Mouse (Mus musculus) stomach, embryonic 15.5 days (tissue): Measurements from ENCODE around the gene Itgb1bp1. TPM values are rescaled to one million over a fixed set of nuclear protein-coding genes. Genes with fewer than 3 reads are reported as not detected.

Source experiments
- ATAC-seq: fragments of 200-750 bp; cut with Nextera tagmentation; 2 replicates; pipeline ENCODE4 v1.8.0; 2017; ENCODE audit warnings: low read depth, moderate number of reproducible peaks, moderate TSS enrichment; ENCODE audit not compliant: insufficient read depth, low FRiP score
- H3K27ac ChIP-seq: fragments of 300-500 bp; sonication (generic); 2 replicates; pipeline ENCODE4 v1.5.1; 2015; ENCODE audit warnings: mild to moderate bottlenecking, inconsistent platforms
- H3K27me3 ChIP-seq: fragments of 300-500 bp; sonication (generic); replicated peaks from 2 replicates; pipeline ENCODE4 v1.6.1; 2015; ENCODE audit warnings: inconsistent platforms
- H3K36me3 ChIP-seq: fragments of 300-500 bp; sonication (generic); 2 replicates; pipeline ENCODE4 v1.6.1; 2015; ENCODE audit warnings: inconsistent platforms
- H3K4me1 ChIP-seq: fragments of 300-500 bp; sonication (generic); 2 replicates; pipeline ENCODE4 v1.6.1; 2015; ENCODE audit warnings: inconsistent platforms
- H3K4me2 ChIP-seq: fragments of 300-500 bp; sonication (generic); 2 replicates; pipeline ENCODE4 v1.6.1; 2015; ENCODE audit warnings: mild to moderate bottlenecking, inconsistent platforms
- H3K4me3 ChIP-seq: fragments of 300-500 bp; sonication (generic); replicated peaks from 2 replicates; pipeline ENCODE4 v1.5.1; 2015; ENCODE audit warnings: inconsistent platforms
- H3K9ac ChIP-seq: fragments of 300-500 bp; sonication (generic); 2 replicates; pipeline ENCODE4 v1.6.1; 2015; ENCODE audit warnings: inconsistent platforms
- H3K9me3 ChIP-seq: fragments of 300-500 bp; sonication (generic); 2 replicates; pipeline ENCODE4 v1.6.1; 2016; ENCODE audit warnings: inconsistent platforms
- WGBS: fragments of 180-500 bp; shearing (Covaris S2); methylation state at CpG from one replicate; pipeline ENCODE4 v1.1.7; 2015; 5-methylcytosine and 5-hydroxymethylcytosine counted together
- polyA plus RNA-seq: library from polyadenylated mRNA; unstranded; fragments of >200 nt; fragmentation: Nextera tagmentation; extraction: Ambion mirVana; gene quantifications from 2 replicates; pipeline ENCODE4 v1.2.1, GENCODE M21; 2015

The Itgb1bp1 gene
- 42.5 and 49.7 TPM in 2 replicates for polyA plus RNA-seq

DNA sequence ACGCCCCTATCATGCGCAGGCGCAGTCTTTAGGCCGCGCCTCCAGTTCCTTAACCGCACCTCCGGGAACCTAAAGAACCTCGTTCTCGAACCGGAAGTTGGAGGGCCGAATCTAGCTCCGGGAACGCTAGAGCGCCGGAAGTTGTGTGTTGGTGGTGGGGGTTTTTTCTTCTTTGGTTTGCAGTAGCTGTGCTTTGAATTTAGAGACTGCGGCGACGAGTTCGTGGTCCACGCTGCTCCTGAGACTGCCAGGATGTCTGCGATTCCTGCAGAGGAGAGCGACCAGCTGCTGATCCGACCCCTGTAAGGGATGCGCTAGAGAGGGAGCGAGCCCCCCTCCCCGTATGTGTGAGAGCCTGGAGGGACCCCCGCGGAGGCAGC, at the start of gene Itgb1bp1:
TSS of gene Itgb1bp1 (minus strand) at position 42 of the 380 bp plus-strand sequence.
- H3K4me2 ChIP-seq = peak within 1 kb of the TSS; percentile 87
- under 1% methylated on average over 28 of the region's 28 CpGs for WGBS
- ATAC-seq = peak; percentile 95
- peak within 1 kb of the TSS; percentile 93 for H3K27ac ChIP-seq
- H3K9ac ChIP-seq = peak within 1 kb of the TSS; percentile 79
- H3K9me3 ChIP-seq = no peaks in the 10 kb centered on the region
- H3K36me3 ChIP-seq = peaks cover 3% of the 10 kb centered on the region; the same call in 1 of the 2 replicates
- H3K27me3 ChIP-seq = no peaks in the 10 kb centered on the region
- peaks cover 9% of the 10 kb centered on the region for H3K4me1 ChIP-seq
- peak within 1 kb of the TSS; percentile 72 for H3K4me3 ChIP-seq

DNA sequence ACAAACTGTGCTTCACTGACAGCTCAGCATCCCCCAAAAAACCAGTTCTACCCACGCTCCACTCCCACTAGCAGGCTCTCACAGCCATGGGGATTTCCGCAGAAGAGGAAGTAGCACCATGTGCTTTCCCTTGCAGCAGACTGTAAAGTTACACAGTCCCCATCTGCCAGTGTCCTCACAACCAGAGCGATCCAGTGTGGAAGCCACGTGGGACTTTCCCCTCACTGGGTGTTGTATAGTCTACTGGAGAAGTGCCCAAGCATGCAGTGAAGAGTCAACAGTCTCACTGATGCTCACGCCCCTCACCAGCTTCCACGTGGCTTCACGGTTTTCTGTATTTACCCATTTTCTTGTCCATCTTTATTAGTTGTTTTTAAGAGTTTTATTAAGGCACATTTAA, 49.8 kb upstream of the Itgb1bp1 start:
- no peaks in the 10 kb centered on the region for H3K9me3 ChIP-seq
- H3K27ac ChIP-seq = no peak overlapping the region
- peaks cover 34% of the 10 kb centered on the region for H3K36me3 ChIP-seq
- H3K4me2 ChIP-seq = no peak overlapping the region
- H3K9ac ChIP-seq = no peak overlapping the region
- 82% methylated on average over 7 of the region's 7 CpGs for WGBS
- no peak overlapping the region for H3K4me3 ChIP-seq
- ATAC-seq = no peak
- H3K27me3 ChIP-seq = no peaks in the 10 kb centered on the region
- no peaks in the 10 kb centered on the region for H3K4me1 ChIP-seq

DNA sequence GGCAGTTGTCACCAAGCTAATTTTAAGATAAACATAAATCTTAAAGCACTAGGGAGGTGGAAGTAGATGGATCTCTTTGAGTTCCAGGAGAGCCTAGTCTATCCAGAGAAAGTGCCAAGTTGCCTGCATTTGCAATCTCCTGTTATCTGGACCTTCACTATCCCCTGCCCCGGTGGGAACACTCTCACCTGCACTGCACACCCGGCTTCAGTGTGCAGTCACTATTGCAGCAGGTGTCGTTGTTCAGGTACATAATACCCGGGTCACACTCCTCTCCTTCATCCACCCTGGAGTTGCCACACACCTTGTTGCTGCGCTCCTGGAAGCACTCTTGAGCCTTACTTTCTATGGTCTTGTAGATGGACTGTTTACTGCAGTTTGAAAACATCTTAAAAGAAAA, 47.7 kb upstream of the Itgb1bp1 start:
- H3K9me3 ChIP-seq = no peaks in the 10 kb centered on the region
- no peak for ATAC-seq
- no peaks in the 10 kb centered on the region for H3K4me1 ChIP-seq
- WGBS = 80% methylated on average over 5 of the region's 5 CpGs
- H3K4me2 ChIP-seq = no peak overlapping the region
- no peaks in the 10 kb centered on the region for H3K27me3 ChIP-seq
- H3K27ac ChIP-seq = no peak overlapping the region
- no peak overlapping the region for H3K9ac ChIP-seq
- H3K4me3 ChIP-seq = no peak overlapping the region
- H3K36me3 ChIP-seq = peaks cover 29% of the 10 kb centered on the region

DNA sequence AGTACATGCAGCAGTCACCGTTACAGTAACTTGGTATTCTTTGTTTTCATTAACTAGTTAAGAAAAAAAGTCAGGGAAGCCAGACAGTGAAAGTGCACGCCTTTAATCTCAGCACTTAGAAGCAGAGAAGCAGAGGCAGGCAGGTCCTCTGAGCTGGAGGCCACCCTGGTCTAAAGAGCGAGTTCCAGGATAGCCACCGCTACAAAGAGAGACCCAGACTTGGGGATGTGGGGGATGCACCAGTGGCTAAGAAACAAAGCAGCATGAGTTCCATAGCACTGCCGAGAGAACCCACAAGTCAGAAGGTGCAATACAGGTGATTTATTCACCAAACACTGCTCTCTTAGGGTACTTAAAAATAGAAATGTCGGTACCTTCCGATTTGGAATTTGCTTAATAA, 46.9 kb upstream of the Itgb1bp1 start:
- Histone ChIP-seq H3K4me1 (no peaks in the 10 kb centered on the region), H3K4me2 (no peak overlapping the region), H3K9ac (no peak overlapping the region), H3K27me3 (no peaks in the 10 kb centered on the region), H3K27ac (no peak overlapping the region), H3K9me3 (no peaks in the 10 kb centered on the region), H3K36me3 (peaks cover 31% of the 10 kb centered on the region), H3K4me3 (no peak overlapping the region)
- no peak for ATAC-seq
- WGBS = 85% methylated on average over 7 of the region's 7 CpGs

DNA sequence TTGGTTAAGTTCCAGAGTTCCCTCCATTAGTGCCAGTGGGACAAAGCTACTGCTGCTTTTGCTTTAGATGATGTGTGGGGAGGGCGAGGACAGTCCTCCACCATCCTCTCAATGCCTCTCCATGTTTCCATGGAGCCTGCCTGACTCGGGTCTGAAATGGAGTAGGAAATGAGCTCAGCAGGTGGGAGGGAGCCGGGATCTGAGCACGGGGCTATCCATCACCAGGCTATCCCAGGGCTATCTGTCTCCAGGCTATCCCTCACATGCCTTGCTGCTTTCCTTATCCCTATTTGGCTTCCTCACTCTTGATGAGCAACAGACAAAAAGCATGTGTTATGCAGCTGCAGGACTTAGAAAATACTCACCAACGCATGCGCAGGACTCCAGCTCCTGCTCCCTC, 45.6 kb upstream of the Itgb1bp1 start:
- no peak overlapping the region for H3K9ac ChIP-seq
- no peaks in the 10 kb centered on the region for H3K9me3 ChIP-seq
- WGBS = 83% methylated on average over 6 of the region's 6 CpGs
- H3K27me3 ChIP-seq = no peaks in the 10 kb centered on the region
- no peak overlapping the region for H3K27ac ChIP-seq
- H3K4me3 ChIP-seq = no peak overlapping the region
- H3K36me3 ChIP-seq = peaks cover 31% of the 10 kb centered on the region
- H3K4me2 ChIP-seq = no peak overlapping the region
- no peaks in the 10 kb centered on the region for H3K4me1 ChIP-seq
- no peak for ATAC-seq

DNA sequence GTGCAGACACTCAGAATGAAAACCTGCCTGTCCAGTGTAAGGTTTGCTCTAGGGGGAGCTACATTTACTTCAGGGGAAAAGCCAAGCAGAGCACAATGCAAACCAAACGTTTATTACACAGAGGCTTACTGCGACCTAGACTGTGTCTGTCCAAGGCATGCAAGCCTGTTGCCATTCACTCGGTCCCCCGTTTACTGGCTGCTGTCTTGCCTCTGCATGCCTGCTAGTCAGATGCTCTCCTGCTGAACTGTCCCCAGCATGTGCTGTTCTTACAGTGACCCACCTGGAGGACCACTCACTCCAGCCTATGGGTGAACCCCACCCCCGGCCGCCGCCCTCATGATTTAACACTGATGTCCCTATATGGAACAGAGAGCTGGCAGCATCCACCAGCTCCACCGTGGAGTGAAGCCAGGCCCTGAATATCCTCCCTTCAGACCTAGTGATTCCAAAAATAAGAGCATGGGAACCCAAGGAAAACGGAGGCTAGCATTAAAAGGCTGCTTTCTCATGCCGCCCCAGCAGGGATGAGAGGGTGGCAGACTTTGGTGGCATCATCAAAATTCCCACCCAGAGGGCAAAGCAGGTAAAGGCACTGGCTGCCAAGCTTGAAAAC, 45.0 kb upstream of the Itgb1bp1 start:
- H3K4me3 ChIP-seq = no peak overlapping the region
- no peak overlapping the region for H3K4me2 ChIP-seq
- H3K4me1 ChIP-seq = no peaks in the 10 kb centered on the region
- no peak overlapping the region for H3K27ac ChIP-seq
- ATAC-seq = no peak
- 80% methylated on average over 10 of the region's 10 CpGs for WGBS
- no peak overlapping the region for H3K9ac ChIP-seq
- no peaks in the 10 kb centered on the region for H3K27me3 ChIP-seq
- no peaks in the 10 kb centered on the region for H3K9me3 ChIP-seq
- peaks cover 31% of the 10 kb centered on the region for H3K36me3 ChIP-seq

DNA sequence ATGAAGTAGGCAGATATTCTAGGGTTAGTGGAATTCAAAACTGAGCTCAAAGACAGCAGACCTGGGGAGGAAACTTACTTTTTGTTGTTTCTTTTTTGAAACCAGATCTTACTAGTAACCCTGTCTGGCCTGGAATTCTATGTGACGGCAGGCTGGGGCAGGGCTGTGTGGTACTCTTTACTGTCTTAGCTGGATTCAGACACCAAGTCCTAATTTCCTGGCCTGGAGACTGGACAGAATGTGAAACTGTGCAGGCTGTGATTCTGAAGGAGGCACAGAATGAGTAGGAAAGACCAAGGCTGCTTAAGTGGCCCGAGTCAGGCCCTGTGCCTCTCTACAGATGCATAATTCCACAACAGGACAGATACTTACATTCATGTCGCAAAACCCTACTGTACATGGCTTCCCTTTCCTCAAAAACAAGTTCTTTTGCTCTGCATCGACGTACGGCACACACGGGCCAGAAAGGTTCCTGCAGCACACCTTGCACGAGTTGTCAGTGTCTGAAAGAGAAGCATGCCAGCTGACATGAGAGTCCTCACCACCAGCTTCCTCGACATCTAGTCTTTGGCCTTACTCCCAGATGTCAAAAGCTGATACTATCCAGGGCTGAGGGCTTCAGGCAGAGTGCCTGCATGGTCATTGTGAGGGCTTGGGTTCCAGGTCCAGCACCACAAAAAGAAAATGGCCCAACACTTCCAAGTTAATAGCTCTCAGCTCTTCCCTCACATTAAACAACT, 43.7 kb upstream of the Itgb1bp1 start:
- peaks cover 32% of the 10 kb centered on the region for H3K36me3 ChIP-seq
- H3K4me3 ChIP-seq = no peak overlapping the region
- no peaks in the 10 kb centered on the region for H3K4me1 ChIP-seq
- 86% methylated on average over 9 of the region's 9 CpGs for WGBS
- H3K27me3 ChIP-seq = no peaks in the 10 kb centered on the region
- no peak overlapping the region for H3K9ac ChIP-seq
- H3K4me2 ChIP-seq = no peak overlapping the region
- no peak for ATAC-seq
- no peak overlapping the region for H3K27ac ChIP-seq
- no peaks in the 10 kb centered on the region for H3K9me3 ChIP-seq

DNA sequence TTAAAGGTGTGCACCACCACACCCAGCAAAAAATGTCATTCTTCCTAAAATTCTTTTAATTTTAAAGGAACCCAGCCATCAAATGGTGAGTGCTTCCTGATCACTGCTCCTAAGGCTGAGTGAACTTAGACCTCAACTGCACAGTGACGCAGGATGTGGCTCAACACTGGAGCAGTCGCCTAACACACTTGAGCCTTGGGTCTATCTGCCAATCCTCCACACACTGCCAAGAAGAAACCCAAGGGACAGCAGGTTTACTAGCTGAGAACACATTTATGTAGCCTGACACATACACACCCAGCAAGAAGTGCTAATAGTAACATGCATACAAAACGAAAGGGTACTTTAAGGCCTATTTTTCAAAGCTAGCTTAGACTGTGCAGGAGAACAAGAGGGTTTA, 40.2 kb upstream of the Itgb1bp1 start:
- Histone ChIP-seq H3K9ac (no peak overlapping the region), H3K4me3 (no peak overlapping the region), H3K9me3 (no peaks in the 10 kb centered on the region), H3K27ac (no peak overlapping the region), H3K4me2 (no peak overlapping the region), H3K36me3 (peaks cover 21% of the 10 kb centered on the region), H3K4me1 (no peaks in the 10 kb centered on the region), H3K27me3 (no peaks in the 10 kb centered on the region)
- 94% methylated on average over 3 of the region's 3 CpGs for WGBS
- no peak for ATAC-seq

DNA sequence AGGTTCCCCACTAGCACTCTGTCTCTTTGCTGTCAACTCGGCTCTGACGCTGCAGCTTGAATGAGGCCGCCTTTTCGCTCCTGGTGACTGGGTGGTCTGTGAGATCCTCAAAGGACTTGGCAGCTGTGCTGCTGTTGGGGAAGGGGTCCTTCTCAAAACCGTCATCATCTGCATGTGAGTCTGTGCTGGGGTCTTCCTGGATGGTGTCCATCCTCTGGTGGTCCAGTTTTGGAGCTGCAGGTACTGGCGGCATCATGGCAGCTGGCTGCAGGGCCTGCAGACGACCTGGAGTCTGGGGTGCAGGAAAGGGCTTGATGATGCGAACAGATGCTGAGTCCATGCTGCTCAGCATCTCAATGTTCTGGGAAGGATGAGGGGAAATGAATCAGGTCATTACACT, 39.2 kb upstream of the Itgb1bp1 start:
- H3K9me3 ChIP-seq = no peaks in the 10 kb centered on the region
- no peaks in the 10 kb centered on the region for H3K27me3 ChIP-seq
- H3K4me1 ChIP-seq = no peaks in the 10 kb centered on the region
- no peak overlapping the region for H3K4me2 ChIP-seq
- no peak for ATAC-seq
- no peak overlapping the region for H3K27ac ChIP-seq
- 89% methylated on average over 8 of the region's 8 CpGs for WGBS
- H3K9ac ChIP-seq = no peak overlapping the region
- no peak overlapping the region for H3K4me3 ChIP-seq
- peaks cover 14% of the 10 kb centered on the region for H3K36me3 ChIP-seq

DNA sequence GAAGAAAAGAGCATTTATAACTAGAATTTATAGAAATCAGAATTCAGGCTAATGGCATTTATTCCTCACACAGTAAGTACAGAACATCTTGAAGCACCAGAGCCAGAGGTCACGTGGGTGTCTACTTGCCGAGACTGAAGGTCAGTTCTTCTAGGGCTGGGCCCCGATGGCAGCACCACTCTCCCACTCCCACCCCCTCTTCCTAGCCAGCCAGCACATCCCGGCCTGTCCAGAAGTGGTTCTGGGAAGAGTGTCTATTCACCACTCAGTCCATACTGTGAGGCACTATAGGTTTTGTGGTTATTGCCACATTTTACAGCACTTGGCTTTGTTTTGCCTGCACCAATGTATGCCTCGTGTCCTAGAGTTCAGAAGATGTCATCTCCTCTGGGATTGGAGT, 38.0 kb upstream of the Itgb1bp1 start:
- Histone ChIP-seq H3K27me3 (no peaks in the 10 kb centered on the region), H3K4me2 (no peak overlapping the region), H3K4me3 (no peak overlapping the region), H3K36me3 (peaks cover 18% of the 10 kb centered on the region), H3K4me1 (no peaks in the 10 kb centered on the region), H3K27ac (no peak overlapping the region), H3K9me3 (no peaks in the 10 kb centered on the region), H3K9ac (no peak overlapping the region)
- no peak; the same call in 1 of the 2 replicates for ATAC-seq
- 75% methylated on average over 5 of the region's 5 CpGs for WGBS

DNA sequence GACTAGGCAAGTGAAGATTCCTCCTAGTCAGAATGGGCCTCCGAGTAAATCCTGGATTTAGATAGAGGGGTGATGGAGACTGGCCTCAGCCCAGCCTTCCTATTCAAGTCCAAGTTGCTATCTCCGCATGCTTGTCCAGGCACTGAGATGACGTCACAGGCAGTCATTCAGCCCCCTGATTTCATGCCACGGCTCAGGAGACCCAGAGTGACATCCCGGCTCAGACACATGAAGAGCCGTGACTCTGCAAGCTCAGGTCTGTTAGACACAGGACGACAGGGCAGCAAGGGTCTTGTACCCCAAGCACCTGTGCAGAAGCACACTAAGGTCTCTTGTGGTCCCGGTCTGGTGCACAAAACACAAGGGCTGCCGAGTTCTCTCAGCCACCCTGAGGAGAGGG, 36.8 kb upstream of the Itgb1bp1 start:
- Histone ChIP-seq H3K36me3 (peaks cover 13% of the 10 kb centered on the region), H3K4me1 (no peaks in the 10 kb centered on the region), H3K9me3 (no peaks in the 10 kb centered on the region), H3K4me3 (no peak overlapping the region), H3K27me3 (no peaks in the 10 kb centered on the region), H3K9ac (no peak overlapping the region), H3K4me2 (no peak overlapping the region), H3K27ac (no peak overlapping the region)
- WGBS = 86% methylated on average over 9 of the region's 9 CpGs
- no peak for ATAC-seq

DNA sequence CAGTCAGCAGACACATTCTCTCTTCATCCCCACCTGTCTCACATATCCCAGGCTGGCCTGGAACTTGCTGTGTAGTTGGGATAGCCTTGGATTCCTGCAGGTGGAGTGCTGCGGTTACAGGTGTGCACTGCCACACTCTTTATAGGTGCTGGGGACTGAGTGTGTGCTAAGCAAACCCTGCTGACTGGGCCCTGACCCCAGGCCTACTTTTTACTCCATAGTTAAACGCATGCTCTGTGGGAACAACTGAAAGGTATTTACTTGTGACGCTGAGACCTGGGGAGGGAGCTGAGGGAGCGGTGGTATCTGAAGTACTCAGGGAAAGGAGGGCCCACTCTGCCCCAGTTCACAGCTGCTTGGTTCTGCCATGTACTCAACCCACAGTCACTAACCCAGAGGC, 36.2 kb upstream of the Itgb1bp1 start:
- H3K27ac ChIP-seq = no peak overlapping the region
- H3K4me3 ChIP-seq = no peak overlapping the region
- 83% methylated on average over 4 of the region's 4 CpGs for WGBS
- H3K9me3 ChIP-seq = no peaks in the 10 kb centered on the region
- ATAC-seq = no peak
- H3K4me2 ChIP-seq = no peak overlapping the region
- H3K36me3 ChIP-seq = peaks cover 13% of the 10 kb centered on the region
- H3K4me1 ChIP-seq = no peaks in the 10 kb centered on the region
- H3K27me3 ChIP-seq = no peaks in the 10 kb centered on the region
- H3K9ac ChIP-seq = no peak overlapping the region
